Mouse (Mus musculus) mouse embryonic stem cell (cell line): ENCODE results near the gene Cryga.

ENCODE experiments used
- in situ Hi-C, 2 experiments: fragments of 300-500 bp; cut with MboI; formaldehyde crosslinking; loops; 1 replicate in 1 of 2; 3 replicates in 1 of 2; pipeline ENCODE4 v1.14.3; 2019 to 2020; ENCODE audit warnings: low sequenced_read_pairs in 2 of 2, low pct_unique_long_range_greater_than_20kb in 1 of 2, mixed read lengths in 1 of 2; ENCODE audit not compliant: unreplicated experiment in 1 of 2

Cryga gene

GRCm38 (mm10) chr1:65103273-65103672 is at the start of gene Cryga:
Gene Cryga, minus strand, starts transcription at chr1:65103373.
- in situ Hi-C loops = no loop called here

DNA sequence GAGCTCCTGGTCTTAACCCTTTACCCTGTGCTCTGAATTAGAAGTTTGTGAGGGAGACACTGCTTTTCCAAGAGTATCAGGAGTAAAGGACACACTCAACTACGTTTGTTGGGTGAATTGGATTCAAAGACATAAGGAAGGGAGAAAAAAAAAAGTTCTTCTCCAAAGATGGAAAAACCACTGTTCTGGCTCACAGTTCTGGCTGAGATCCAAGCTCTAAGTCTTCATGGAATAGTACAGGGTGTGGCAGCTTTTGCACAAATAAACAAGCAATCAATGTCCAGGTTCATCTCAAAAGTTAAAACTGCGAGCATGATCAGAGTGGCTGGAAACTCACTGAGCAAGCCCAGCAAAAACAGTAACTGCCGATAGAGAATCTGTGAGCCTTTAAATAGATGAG is 44.8 kb upstream of the Cryga start:
- in situ Hi-C loops = no loop called here

- in situ Hi-C loops = no loop called here
Observed at GRCm38 (mm10) chr1:65147326-65147725, 44.2 kb upstream of the Cryga start.

DNA sequence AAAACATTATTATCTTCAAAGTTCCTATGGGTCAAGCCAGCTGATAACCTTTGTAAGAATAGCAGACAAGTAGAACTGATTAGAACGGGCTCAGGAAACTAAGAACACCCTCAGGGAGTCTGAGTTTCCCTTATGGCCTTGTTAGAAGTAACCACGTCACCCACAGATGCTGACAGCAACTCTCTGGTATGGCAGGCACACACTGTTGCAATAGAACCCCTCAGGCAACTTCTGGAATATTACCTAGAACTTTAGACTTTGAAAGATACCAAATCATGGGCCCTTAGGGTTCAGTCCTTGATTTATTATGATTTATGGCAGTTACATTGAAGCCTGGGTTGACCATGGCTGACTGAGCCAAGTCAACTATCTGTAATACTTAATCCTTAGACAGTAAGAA is 43.4 kb upstream of the Cryga start:
- in situ Hi-C loops = no loop called here

- in situ Hi-C loops = no loop called here
Observed at GRCm38 (mm10) chr1:65144783-65145182, 41.6 kb upstream of the Cryga start.

- in situ Hi-C loops = no loop called here
Observed at GRCm38 (mm10) chr1:65137560-65137959, 34.4 kb upstream of the Cryga start.

DNA sequence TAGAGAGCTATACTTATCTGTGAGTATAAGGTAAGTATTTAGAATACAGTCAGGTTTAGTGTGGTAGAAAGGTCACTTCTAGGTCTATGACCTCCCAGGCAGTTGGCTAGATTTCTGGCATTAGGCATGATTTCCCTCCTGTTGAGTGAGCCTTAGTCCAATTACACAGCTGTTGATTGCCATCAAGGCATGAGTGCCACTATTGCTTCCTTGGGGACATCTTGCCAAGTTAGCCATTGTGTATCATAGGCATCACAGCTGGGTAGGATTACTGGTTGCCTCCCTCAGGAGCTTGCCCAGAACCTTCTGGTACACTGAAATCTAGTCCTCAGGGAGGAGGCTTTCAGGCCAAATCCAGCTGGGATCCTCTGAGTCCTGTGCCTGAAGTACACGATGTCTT is 29.7 kb upstream of the Cryga start:
- in situ Hi-C loops = no loop called here

DNA sequence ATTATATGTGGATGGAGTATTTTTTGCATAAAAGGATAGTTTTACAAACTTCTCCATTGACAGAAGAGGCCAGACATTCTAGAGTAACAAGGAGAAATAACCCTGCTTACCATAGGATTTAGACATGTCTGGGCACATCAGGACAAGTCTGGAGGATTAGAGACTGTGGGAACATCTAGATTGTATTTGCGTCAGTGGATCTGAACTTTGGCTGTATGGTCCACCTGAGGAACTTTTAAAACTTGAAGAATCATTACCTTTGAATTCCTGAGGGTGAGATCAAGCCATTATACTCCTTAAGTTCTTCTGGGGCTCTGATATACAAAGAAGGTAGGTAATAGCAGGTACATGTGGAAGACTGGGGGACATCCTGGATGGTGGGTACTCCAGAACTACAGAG is 28.5 kb upstream of the Cryga start:
- in situ Hi-C loops = no loop called here

DNA sequence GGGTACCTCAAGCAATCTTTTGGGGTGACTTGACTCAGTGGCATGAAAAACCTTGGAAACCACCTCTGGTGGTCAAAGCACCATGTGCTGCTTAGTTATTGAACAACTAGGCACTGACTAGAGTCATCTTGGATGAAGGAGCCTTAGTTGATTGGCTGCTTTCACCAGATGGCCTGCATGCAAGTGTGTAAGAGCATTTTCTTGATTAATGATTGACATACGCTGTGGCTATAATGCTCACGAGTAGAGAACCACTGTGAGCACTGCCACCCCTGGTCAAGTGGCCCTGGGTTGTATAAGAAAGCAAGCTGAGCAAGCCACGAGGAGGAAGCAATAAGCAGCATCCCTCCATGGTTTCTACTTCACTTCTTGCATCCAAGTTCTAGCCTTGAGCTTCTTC is 27.1 kb upstream of the Cryga start:
- in situ Hi-C loops = no loop called here

- in situ Hi-C loops = no loop called here
Observed at GRCm38 (mm10) chr1:65129634-65130180, 26.5 kb upstream of the Cryga start.

- in situ Hi-C loops = no loop called here
Observed at GRCm38 (mm10) chr1:65122574-65123372, 19.6 kb upstream of the Cryga start, which contains the start of gene D630023F18Rik. Gene D630023F18Rik, minus strand, starts transcription at chr1:65123214.

GRCm38 (mm10) chr1:65119438-65119837 is 16.3 kb upstream of the Cryga start, which contains the start of gene Gm28845:
Gene Gm28845, minus strand, starts transcription at chr1:65119558.
- in situ Hi-C loops = no loop called here

- in situ Hi-C loops = no loop called here
Observed at GRCm38 (mm10) chr1:65118150-65118913, 15.2 kb upstream of the Cryga start.

GRCm38 (mm10) chr1:65113536-65114172 is 10.5 kb upstream of the Cryga start:
- in situ Hi-C loops = loop anchor here (5.0 kb wide), 1 partner anchor 64 kb away; no protein-coding TSS in a partner anchor

GRCm38 (mm10) chr1:65112807-65113196 is 9.6 kb upstream of the Cryga start:
- in situ Hi-C loops = loop anchor here (5.0 kb wide), 1 partner anchor 64 kb away; no protein-coding TSS in a partner anchor

DNA sequence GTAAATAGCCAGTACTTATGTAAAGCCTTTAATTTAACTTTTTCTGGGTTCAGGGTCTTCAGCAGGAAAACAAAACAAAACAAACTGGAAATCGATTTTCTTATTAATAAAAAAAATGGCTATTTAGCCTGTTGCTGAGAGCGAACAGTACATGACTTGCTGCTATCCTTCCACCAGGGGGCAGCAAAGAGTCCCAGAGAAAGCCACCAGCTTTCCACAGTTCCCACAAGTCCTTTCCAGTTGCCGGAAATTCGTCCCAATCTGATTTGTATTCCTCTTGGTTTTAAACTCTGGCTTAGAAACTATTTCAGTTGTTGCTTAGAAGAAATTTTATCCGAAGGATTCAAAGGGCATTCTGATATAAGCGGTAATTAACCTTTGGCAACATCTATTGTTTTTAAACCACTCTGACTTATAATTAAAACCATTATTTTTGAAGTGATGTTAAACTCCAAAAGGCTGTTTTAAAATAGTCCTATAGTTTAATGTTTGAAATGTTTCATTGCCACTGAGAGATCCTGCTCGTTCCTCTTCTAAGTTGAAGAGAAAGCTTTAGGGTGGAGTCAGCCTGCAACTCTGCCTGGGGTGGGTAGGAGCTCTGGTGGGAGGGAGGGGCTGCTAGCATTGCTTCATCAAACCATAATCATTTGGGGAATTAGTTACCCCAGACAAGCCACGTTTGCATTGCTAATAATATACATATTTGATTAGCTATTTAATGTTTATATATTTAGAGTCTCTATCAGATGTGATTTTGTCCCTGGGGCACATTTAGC is 9.0 kb upstream of the Cryga start:
- in situ Hi-C loops = loop anchor here (5.0 kb wide), 1 partner anchor 65 kb away; no protein-coding TSS in a partner anchor

GRCm38 (mm10) chr1:65109756-65110435 is 6.7 kb upstream of the Cryga start:
- in situ Hi-C loops = loop anchor here (5.0 kb wide), 1 partner anchor 67 kb away; no protein-coding TSS in a partner anchor
